Mouse (Mus musculus) Muller cell, postnatal 12 days (primary cell): ENCODE results near the gene Tmem208.
"Not testable (repeated sequence)": the region's sequence is repeated elsewhere in the genome, so short reads cannot be mapped to it uniquely, and the experiment has no call there.

Source experiments
- DNase-seq: peaks from one replicate; pipeline ENCODE4 v3.0.0-alpha.2; 2015; ENCODE audit errors: inconsistent ontology term

Tmem208 gene

DNA sequence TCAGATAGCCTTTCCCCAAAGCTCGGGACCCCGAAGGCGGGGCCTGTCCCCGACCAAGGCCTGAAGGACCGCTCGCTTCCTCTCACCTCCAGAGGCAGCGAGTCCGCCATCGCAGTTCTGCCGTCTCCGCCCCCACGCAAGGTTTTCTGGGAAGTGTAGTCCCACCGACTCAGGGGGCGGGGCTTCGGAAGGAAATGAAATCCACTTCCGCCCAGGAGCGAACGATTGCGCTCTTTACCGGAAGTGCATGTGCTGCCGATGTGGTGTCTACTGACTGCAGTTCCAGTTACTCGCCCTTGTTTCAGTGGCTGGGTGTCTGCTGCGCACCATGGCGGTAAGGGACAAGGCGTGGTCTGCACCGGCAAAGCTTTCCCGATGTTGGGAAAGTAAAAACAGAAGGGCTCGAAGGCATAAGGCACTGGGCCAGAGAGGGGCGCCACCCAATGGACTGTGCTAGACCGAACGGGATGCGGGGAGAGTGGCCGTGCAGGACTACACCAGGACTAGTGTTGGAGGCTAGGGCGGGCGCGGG lies at the start of gene Tmem208, which contains the start of gene Lrrc29:
Gene Tmem208 (plus strand): TSS at position 214 of the 532 bp plus-strand sequence.
Gene Lrrc29 (minus strand): TSS at position 138 of the 532 bp plus-strand sequence.
- peak; percentile 96 for DNase-seq

DNA sequence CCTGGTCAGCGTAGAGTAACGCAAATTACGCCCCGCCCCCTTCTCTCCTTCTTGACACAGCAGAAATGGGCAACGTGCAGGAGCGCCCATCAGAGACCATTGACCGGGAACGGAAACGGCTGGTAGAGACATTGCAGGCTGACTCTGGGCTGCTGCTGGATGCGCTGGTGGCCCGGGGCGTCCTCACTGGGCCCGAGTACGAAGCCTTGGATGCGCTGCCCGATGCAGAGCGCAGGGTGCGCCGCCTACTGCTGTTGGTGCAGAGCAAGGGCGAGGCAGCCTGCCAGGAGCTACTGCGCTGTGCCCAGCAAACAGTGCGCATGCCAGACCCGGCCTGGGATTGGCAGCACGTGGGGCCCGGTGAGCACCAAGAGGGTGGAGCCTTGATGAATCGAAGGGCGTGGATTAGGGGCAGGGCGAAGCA lies 47.2 kb upstream of the Tmem208 start:
- DNase-seq: peak; percentile 72

DNA sequence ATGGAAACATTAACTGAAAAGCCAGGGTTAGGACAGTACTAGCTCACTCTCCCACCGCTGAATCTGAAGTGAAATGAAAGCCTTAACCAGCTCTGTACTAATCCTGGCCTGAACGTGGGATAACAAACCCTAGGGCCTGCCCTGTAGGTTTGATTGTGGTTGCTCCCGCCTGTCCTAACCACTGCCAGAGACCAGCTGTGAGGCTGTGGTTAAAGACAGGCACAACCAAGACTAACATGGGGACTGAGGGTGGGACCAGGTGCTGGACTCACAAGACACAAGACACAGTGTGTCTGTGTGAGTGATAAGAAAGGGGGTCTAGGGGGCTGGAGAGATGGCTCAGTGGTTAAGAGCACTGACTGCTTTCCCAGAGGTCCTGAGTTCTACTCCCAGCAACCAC lies 45.6 kb upstream of the Tmem208 start:
- no peak for DNase-seq

DNA sequence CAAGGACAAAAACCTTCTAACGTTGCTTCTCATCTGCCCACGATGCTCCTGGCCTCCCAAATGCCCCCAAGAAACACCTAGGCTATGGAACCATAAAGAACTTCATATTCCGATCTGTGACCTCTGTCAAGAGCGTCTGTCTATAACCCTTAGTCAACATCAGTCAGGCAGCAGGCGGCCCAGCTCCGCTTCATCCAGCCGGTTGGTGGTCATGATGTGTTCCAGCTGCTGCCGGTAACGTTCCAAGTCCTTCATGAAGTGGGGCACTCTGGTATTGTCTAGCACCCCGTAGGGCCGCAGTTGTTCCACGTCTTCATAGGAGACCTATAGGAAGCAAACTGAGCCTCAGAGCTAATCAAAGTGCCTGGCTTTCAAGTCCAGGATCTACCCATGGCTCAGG lies 44.3 kb upstream of the Tmem208 start:
- no peak for DNase-seq

DNA sequence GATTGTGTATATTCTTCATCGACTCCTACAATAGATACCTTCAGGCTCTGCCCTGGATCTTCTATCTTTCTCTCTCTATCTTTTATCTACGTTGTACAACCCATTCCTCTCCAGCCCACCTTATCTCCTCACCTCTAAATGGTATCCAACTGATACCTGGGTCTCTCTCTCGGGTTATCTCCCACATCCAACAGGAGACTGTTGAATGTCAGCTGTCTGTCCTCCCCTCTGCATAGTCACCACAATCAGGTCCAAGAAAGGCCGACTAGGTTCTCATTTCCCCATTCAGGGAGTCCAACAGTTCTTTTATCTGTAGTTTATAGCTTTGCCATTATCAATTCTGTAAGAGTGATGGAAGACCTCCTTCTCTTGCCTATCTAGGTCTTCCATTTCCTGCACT lies 43.9 kb upstream of the Tmem208 start:
- no peak for DNase-seq

DNA sequence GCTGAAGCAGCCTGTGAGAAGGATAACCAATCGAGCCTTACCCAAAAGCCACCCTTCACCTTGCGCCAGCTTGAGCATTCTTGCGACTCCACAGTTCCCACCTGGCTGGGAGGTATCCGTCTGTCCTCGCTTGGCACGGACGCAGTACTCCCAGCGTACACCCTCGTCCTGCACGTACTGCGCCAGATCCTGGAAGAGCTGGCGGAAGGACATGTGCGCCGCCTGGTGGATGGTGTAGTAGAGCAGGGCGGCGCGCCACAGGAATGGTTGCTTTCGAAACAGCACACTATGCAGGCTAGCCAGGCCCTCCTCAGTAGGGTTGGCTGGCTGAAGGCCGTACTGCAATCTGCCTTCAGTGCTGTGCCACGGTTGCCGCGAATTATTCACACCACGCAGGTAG lies 43.1 kb upstream of the Tmem208 start:
- peak; percentile 16 for DNase-seq

DNA sequence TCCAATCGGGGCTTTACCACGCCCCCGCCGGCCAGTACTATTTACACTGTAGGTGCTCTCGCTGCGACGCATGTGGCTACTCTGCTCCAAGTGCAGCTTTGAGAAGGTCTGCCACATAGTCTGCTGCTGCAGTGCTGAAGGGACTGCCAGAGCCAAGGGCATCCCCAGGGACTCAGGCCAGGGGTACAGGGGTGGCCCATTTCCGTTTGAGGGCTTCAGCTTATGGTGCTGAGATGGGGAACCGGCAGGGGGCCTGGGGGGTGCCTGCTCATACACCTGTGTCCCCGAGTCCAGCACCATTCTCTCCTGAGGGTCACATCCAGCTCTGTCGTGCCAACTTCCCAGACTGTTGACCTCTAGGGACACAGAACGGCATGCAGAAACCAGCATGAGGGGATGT lies 40.6 kb upstream of the Tmem208 start:
- no peak for DNase-seq

DNA sequence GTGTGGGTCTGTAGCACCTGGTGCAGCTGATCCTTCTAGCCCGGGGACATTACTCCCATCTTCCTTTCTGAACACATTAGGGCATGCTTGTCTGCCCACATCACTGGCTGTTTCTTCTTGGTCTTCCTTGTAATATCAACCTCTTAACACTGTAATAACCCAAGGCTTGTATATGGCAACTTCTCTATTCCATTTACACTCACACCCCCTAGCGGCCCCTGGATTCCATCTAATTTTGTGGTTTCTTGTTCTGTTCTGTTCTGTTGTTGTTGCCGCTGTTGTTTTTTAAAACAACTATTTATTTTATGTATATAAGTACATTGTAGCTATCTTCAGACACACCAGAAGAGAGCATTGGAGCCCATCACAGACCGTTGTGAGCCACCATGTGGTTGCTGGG lies 39.2 kb upstream of the Tmem208 start:
- no peak for DNase-seq

DNA sequence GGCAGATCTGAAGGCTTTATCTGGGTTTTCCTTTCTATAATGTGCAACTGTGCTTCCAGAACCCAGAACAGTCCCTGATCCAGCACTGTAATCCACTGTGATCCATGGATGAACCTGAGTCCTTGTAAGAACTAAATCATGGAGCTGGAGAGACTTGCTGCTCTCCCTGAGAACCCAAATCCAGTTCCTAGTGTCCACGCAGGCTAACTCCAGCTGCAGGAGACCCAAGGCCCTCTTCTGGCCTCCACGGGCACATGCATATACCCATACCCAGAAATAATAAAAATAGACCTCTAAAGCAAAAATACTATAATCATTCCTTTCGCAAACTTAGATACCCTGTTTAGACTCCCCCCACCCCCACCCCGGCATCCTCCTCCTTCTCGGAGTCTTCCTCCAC lies 37.9 kb upstream of the Tmem208 start:
- DNase-seq: no peak

DNA sequence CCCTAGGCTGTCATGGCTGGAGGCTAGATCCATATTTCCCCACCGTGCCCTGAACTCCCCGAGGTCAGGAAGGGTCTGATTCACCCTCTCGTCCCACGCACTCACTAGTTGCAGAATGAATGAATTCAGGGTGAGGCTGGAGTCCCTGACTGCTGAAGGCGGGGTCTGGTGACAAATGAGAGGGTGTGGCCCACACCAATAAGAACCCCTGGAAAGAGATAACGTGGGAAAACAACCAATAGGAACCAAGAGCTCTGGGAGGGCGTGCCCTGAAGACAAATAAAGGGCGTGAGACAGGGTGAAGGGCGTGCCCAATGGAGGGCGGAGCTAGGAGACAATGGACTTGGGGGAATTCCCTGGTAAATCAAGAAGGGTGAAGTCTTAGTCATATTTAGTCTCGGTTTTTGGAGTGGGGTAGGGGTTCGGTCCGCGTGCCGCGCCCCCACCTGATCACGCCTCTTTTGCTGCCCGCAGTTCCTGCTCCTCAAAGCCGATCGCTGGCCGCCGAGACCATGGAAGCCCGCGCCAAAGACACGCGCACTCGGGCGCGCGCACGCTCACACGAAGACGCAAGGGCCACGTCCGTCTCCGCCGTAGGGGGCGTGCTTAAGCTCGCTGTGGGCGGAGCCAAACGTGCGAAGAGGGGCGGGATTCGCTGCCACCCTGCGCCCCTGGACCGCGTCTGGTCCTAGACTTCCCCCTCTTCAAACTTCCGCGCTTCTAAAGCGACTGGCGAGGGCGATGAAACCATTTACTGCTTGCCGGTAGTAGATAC lies 37.0 kb upstream of the Tmem208 start:
- peak; percentile 97 for DNase-seq

DNA sequence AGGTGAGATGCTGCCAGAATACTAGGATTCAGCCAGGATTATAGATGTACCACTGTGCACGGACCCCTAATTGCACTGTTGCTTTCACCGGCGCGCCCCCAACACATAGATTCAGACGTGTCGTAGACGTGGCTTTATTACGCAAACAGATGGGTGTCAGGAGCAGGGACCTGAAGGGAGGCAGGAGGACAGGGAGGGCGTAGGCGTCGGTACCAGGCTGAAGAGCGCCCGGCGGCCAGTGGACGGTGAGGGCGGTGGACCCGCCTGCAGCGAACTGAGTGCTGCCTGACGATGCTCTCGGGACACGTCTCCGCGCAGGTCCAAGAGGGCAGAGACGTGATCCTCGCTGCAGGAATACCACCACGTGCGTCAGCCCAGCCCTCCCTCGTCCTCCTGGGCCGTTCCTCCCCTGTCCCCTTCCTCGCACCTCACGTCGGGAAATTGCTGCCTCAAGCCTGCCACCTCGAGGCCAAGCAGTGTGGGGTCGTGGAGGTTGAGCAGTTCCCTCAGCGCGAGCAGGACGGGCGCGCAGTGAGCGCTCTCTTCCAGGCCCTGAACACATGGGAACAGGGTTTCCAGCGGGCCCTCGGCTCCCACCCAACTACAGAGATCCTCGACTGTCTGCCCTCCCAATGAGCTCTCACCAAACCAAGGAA lies 36.2 kb upstream of the Tmem208 start, which contains the start of gene 4931428F04Rik:
Gene 4931428F04Rik (minus strand): TSS at position 60 of the 656 bp plus-strand sequence.
- peak; percentile 42 for DNase-seq

DNA sequence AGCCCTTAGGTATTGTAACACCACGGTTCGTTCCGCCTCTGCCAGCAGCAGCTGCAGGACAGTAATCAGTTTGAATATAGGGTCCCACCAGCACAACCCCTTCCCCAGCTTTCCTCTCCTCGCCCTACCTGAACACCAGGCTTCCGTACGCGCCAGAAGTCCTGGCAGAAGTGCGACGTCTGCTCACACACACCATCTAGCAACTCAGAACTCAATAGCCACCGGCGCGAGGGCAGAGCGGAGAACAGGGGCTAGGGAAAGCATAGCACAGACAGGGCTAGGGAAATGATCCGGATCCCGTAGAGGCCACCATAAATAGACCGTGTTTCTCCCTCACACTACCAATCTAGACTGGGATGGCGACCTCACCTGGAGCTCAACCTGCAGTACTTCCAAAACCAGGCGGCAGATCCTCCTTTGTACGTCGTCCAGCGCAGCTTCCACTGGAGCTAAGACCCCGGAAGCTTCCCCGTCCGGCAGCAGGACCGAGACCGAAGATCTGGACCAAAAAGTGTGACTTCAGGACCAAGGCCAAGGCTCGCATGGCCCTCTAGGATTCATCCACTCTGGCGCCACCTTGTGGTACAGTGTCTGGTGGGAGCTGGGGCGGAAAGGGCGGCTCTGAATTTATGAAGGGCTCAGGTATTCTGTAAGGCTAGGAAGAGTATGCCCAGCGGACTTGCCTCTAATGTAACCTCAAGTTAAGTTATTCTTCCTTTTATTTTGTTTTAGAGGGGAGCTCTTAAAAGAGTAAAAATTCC lies 35.4 kb upstream of the Tmem208 start:
- peak; percentile 80 for DNase-seq

DNA sequence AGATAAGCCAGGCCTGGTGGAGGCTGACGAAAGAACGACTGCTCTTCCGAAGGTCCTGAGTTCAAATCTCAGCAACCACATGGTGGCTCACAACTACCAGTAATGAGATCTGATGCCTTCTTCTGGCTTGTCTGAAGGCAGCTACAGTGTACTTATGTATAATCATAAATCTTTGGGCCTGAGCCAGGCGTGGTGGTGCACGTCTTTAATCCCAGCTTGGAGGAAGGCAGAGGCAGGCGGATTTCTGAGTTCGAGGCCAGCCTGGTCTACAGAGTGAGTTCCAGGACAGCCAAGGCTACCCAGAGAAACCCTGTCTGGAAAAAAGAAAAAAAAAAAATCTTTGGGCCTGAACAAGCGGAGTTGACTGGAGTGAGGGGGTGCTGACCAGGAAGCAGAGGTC lies 34.8 kb upstream of the Tmem208 start:
- DNase-seq: not testable (repeated sequence)

DNA sequence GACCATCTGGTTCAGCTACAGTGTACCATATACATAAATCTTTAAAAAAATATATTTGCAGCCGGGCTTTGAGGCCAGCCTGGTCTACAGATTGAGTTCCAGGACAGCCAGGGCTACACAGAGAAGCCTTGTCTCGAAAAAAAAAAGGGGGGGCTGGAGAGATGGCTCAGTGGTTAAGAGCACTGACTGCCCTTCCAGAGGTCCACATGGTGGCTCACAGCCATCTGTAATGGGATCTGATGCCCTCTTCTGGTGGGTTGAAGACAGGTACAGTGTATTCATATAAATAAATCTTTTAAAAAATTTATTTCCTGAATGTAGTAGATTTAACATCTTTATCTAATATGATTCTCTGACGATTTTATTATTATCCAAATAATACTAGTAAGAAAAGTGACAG lies 34.4 kb upstream of the Tmem208 start:
- not testable (repeated sequence) for DNase-seq

DNA sequence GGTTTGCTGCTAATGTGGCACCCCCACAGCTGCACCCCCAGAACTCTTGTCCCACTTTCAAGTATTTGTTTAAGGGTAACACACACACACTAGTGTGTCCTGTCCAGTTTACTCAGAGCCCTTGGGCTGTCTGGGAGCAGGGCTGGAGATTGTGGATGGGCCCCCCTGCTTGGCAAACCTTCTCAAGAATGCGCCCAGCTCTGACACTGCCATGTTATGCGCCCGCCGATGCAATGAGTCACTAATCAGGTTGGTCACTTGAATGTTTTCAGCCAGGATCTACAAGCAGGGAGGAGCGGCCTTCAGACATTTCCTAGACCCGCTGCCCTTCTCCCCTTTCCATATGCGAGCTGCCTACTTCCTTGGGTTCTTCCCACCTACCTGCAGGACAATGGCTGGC lies 33.7 kb upstream of the Tmem208 start:
- peak; percentile 59 for DNase-seq

DNA sequence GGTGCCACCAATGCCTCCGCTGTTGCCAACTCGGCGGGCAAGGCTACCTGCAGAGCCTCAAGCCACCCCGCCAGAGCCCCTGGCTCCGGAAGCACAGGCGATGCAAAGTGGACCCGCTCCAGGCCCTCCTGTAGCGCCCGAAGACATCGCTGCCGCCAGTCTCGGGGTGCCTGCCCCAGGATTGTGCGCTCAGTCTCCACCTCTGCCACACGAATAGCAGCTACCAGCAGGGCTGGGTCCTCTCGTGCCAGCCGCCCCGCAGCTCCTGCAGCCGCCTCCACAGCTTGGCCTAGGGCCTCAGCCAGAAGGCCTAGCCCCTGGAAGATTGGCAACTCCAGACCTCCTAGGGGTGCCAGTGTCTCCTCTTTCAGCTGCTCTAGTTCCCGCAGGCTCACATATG lies 32.7 kb upstream of the Tmem208 start:
- DNase-seq: no peak

DNA sequence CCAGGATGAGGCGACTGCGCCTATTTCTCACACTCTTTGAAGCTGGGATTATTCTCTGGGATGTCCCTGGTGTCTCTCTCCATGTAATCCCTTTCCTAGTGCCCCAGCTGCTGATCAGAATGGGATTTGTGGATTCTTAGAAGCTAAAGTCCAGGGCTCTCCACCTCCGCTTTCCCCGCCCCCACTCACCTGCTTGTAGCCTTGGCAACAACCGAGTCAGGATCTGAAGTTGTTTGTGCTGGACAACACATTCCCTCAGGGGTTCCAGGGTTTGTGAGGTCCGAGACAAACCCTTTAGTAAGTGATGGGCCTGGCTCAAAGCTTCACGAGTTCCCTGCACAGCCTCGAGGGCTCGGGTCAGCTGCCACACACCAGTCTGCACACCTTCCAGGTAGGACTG lies 31.4 kb upstream of the Tmem208 start:
- no peak for DNase-seq

DNA sequence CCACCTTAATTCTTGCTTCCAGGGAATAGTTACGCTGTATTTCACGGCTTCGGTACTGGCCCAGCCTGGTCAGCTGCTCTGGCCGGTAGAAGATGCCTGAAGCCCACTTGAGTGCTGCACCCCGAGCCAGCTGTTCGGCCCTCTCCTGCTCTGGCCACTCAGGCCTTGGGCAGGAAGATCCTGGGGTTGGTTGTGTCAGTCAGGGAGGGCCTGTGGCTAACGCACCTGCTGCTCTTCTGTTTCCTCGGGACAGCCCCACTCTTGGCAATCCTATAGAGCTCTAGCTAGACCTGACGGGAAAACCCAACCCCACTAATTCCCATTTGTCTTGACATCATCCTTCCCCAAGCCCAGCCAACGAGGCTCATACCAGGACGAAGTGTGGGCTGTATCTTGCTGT lies 30.9 kb upstream of the Tmem208 start:
- no peak for DNase-seq

DNA sequence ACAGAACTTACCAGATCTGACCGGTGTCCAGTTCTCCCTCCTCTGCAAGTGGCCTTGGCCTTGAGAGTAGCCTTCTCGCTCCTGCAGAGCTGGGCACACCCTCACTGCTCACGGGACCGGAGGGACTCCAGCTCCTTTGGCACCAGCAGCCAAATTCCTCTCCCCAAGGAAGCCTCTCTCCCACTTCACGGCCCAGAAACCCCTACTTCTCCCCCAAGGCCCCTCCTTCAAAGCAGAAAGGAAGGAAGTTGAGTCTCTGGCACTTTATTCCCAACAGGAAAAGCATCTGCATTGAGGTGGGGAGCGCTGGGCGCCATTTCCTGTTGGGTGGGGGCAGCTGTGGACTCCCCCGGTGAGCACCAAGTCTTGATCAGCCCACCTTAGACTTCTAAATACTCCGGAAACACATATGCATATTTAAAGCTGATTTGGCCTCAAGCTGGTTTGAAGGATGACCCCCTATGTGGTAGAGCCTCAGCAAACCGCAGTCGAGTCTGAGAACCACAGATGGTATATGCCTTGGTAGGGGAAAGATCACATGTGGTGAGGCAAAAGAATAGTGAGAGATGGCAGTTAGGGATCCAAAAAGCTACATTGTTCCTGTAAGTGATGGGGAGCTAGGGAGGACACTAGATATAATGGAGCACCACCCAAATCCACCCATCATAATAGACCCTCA lies 30.1 kb upstream of the Tmem208 start, which contains the start of gene Exoc3l:
Gene Exoc3l (minus strand): TSS at position 207 of the 679 bp plus-strand sequence.
- no peak for DNase-seq

DNA sequence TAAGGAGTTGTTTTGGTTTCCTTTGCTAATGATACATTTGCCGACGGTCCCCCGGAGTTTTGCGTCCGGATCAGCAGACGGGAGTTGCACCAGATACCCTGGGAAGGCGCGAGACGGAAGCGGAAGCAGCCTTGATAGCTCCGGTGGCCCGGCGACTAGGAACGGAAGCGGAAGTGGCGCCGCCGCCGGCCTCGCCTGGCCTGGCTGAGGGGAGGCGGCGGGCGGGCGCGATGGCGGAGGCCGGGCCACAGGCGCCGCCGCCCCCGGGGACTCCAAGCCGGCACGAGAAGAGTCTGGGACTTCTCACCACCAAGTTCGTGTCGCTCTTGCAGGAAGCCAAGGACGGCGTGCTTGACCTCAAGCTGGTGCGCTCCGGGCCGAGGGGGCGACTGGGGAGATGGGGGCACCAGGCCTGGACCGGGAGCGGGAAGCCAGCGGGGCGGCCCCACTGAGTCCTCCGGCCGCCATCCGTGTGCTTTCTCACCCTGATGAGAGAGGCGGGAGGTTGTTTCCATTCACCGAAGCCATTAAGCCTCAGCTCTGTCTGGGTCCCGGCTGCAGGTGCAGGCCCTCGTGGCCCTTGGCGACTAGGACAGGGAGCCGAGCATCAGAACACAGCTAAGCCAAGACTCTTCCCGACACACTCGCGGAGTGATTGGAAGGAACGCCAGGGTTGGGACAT lies 28.5 kb upstream of the Tmem208 start, which contains the start of gene E2f4:
Gene E2f4 (plus strand): TSS at position 153 of the 682 bp plus-strand sequence.
- peak; percentile 90 for DNase-seq
